Mouse (Mus musculus) forebrain, embryonic 14.5 days (tissue): ENCODE results near the gene Tas2r143. TPM values are rescaled to one million over a fixed set of nuclear protein-coding genes. Genes with fewer than 3 reads are reported as not detected.
A peak's percentile ranks its signal among the peaks of the same experiment; 100 is the strongest.

ENCODE experiments used
- ATAC-seq: fragments of 200-750 bp; cut with Nextera tagmentation; 2 replicates; pipeline ENCODE4 v1.8.0; 2017; ENCODE audit warnings: mild to moderate bottlenecking, moderate library complexity
- DNase-seq: peaks from one replicate; pipeline ENCODE4 v3.0.0-alpha.2; 2015; ENCODE audit warnings: low spot score
- H3K27ac ChIP-seq: fragments of 300-500 bp; sonication (generic); 2 replicates; pipeline ENCODE4 v1.5.1; 2014; ENCODE audit warnings: low read depth, mild to moderate bottlenecking, control low read depth, low read length, moderate library complexity
- H3K27me3 ChIP-seq: fragments of 300-500 bp; sonication (generic); replicated peaks from 2 replicates; pipeline ENCODE4 v1.6.1; 2014; ENCODE audit warnings: low read length, control low read depth, mixed read lengths; ENCODE audit not compliant: control insufficient read depth, insufficient read depth
- H3K36me3 ChIP-seq: fragments of 300-500 bp; sonication (generic); 2 replicates; pipeline ENCODE4 v1.6.1; 2014; ENCODE audit warnings: low read length, control low read depth; ENCODE audit not compliant: control insufficient read depth, insufficient read depth
- H3K4me1 ChIP-seq: fragments of 300-500 bp; sonication (generic); 2 replicates; pipeline ENCODE4 v1.6.1; 2014; ENCODE audit warnings: antibody characterized with exemption, low read length, control low read depth; ENCODE audit not compliant: control insufficient read depth, insufficient read depth
- H3K4me2 ChIP-seq: fragments of 300-500 bp; sonication (generic); 2 replicates; pipeline ENCODE4 v1.6.1; 2014; ENCODE audit warnings: mild to moderate bottlenecking, control low read depth, low read length
- H3K4me3 ChIP-seq: fragments of 300-500 bp; sonication (generic); 2 replicates; pipeline ENCODE4 v1.5.1; 2014; ENCODE audit warnings: low read depth, low read length, control low read depth
- H3K9ac ChIP-seq: fragments of 300-500 bp; sonication (generic); 2 replicates; pipeline ENCODE4 v1.6.1; 2014; ENCODE audit warnings: mild to moderate bottlenecking, low read length, control low read depth, moderate library complexity
- H3K9me3 ChIP-seq: fragments of 300-500 bp; sonication (generic); replicated peaks from 2 replicates; pipeline ENCODE4 v1.6.1; 2016; ENCODE audit warnings: low read length, control low read depth, mixed read lengths; ENCODE audit not compliant: control insufficient read depth
- whole genome bisulfite sequencing: fragments of 180-500 bp; shearing (Covaris S2); extraction: QIAGEN DNeasy Blood & Tissue Kit; methylation state at CpG from one replicate; pipeline ENCODE4 v1.1.7; 2014; 5-methylcytosine and 5-hydroxymethylcytosine counted together
- polyA plus RNA-seq: library from polyadenylated mRNA; unstranded; fragments of >200 nt; fragmentation: Nextera tagmentation; extraction: Ambion mirVana; gene quantifications from 2 replicates; pipeline ENCODE4 v1.2.1, GENCODE M21; 2014

Tas2r143 gene
- polyA plus RNA-seq, 1 experiment from 2014 or later, result not detected

- H3K27me3 ChIP-seq, result peaks cover 4% of the 10 kb centered on the region; the same call in 1 of the 2 replicates
- H3K4me2 ChIP-seq, result peak within 1 kb of the TSS; percentile 80
- peak within 1 kb of the TSS; percentile 36 for H3K4me3 ChIP-seq
- peak within 1 kb of the TSS; percentile 52 for H3K9ac ChIP-seq
- H3K4me1 ChIP-seq, result 0 out of 2 replicates have a peak, but pooled peaks cover 5% of the 10 kb centered on the region
- peak; percentile 78 for DNase-seq
- ATAC-seq, result peak; percentile 66
- under 1% methylated on average over 36 of the region's 36 CpGs for WGBS
- no peaks in the 10 kb centered on the region for H3K9me3 ChIP-seq
- no peaks in the 10 kb centered on the region for H3K36me3 ChIP-seq
- H3K27ac ChIP-seq, result no peak within 1 kb of the TSS
Observed at GRCm38 (mm10) chr6:42372816-42373547, 27.1 kb upstream of the Tas2r143 start, which contains the start of gene Epha1. TSS of gene Epha1 (minus strand) at chr6:42373268.

DNA sequence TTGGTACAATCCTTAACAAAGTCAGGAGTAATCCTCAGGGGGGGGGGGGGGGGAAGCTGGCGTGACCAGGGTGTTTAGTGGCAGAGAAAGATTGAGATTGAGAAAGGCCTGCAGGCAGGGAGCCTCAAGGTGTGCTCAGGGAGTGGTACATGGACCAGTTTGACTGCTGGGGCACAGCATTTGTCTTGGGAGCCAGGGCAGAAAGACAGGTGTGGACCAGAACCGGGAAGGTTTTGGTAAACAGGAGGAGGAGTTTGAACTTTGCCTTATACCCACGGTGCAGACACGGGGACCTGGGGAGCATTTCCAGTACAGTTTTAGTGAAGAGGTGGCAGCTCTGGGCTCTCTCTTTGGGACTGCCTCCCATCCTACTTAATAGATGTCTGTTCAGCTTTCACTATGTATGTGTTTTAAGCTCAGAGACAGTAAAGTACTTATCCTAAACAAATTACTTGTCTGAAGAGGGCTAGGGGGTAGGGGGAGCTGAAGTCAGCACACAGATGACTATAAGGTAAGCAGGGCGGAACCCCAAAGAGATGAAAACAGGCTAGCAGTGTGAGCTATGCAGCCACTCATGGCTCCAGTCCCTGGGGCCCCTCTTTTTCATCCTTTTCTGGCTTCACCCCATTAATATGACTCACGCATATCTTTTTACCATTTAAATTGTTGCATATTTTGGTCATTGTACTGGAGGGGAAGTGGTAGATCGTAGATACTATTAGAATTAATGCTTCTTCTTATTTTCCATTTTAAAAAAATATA is 26.2 kb upstream of the Tas2r143 start:
- peaks cover 4% of the 10 kb centered on the region; the same call in 1 of the 2 replicates for H3K27me3 ChIP-seq
- DNase-seq (no peak), ATAC-seq (no peak)
- H3K9ac ChIP-seq, result peak overlapping the region; percentile 17; the same call in 1 of the 2 replicates
- no peaks in the 10 kb centered on the region for H3K36me3 ChIP-seq
- peak overlapping the region; percentile 80 for H3K4me2 ChIP-seq
- 0 out of 2 replicates have a peak, but pooled peaks cover 5% of the 10 kb centered on the region for H3K4me1 ChIP-seq
- H3K27ac ChIP-seq, result no peak overlapping the region
- H3K4me3 ChIP-seq, result peak overlapping the region; percentile 36
- 43% methylated on average over 7 of the region's 7 CpGs for WGBS
- no peaks in the 10 kb centered on the region for H3K9me3 ChIP-seq

- peaks cover 4% of the 10 kb centered on the region; the same call in 1 of the 2 replicates for H3K27me3 ChIP-seq
- H3K4me1 ChIP-seq, result 0 out of 2 replicates have a peak, but pooled peaks cover 5% of the 10 kb centered on the region
- no peaks in the 10 kb centered on the region for H3K9me3 ChIP-seq
- no peak for DNase-seq
- no peak overlapping the region for H3K9ac ChIP-seq
- H3K4me2 ChIP-seq, result no peak overlapping the region
- ATAC-seq, result no peak
- H3K4me3 ChIP-seq, result no peak overlapping the region
- H3K27ac ChIP-seq, result no peak overlapping the region
- WGBS, result 80% methylated on average over 4 of the region's 4 CpGs
- H3K36me3 ChIP-seq, result no peaks in the 10 kb centered on the region
Observed at GRCm38 (mm10) chr6:42374701-42375100, 25.3 kb upstream of the Tas2r143 start.

DNA sequence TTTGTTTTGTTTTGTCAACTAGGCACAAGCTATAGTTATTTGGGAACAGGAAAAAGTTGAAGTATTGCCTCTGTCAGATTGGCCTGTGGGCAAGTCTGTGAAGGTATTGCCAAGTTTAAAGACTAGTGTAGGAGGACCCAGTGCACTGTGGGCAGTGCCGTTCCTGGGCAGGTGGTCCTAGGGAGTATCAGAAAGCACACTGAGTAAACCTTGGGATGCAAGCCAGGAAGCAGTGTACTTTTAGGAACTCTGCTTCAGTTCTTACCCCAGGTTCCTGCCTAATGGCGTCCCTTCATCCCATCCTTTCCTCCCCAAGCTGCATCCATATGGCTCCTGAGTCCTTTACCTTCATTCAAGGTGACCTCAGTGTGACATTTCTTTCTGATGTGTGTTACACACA is 24.9 kb upstream of the Tas2r143 start:
- Histone ChIP-seq H3K4me1 (0 out of 2 replicates have a peak, but pooled peaks cover under 1% of the 10 kb centered on the region), H3K27ac (no peak overlapping the region), H3K4me3 (no peak overlapping the region), H3K9ac (no peak overlapping the region), H3K9me3 (no peaks in the 10 kb centered on the region), H3K4me2 (no peak overlapping the region), H3K36me3 (no peaks in the 10 kb centered on the region), H3K27me3 (peaks cover 4% of the 10 kb centered on the region; the same call in 1 of the 2 replicates)
- ATAC-seq (no peak), DNase-seq (no peak)
- WGBS, result 80% methylated on average over 2 of the region's 2 CpGs

- WGBS, result 57% methylated on average over 4 of the region's 4 CpGs
Observed at GRCm38 (mm10) chr6:42376016-42376415, 24.0 kb upstream of the Tas2r143 start.

GRCm38 (mm10) chr6:42376504-42377019 is 23.5 kb upstream of the Tas2r143 start:
- H3K4me3 ChIP-seq, result no peak overlapping the region
- DNase-seq (no peak), ATAC-seq (no peak)
- H3K4me1 ChIP-seq, result no peaks in the 10 kb centered on the region
- WGBS, result 85% methylated on average over 6 of the region's 6 CpGs
- no peak overlapping the region for H3K9ac ChIP-seq
- no peak overlapping the region for H3K27ac ChIP-seq
- H3K27me3 ChIP-seq, result peaks cover 4% of the 10 kb centered on the region; the same call in 1 of the 2 replicates
- no peak overlapping the region for H3K4me2 ChIP-seq
- H3K9me3 ChIP-seq, result no peaks in the 10 kb centered on the region
- H3K36me3 ChIP-seq, result no peaks in the 10 kb centered on the region

More at GRCm38 (mm10) chr6:42376016-42376415, 24.0 kb upstream of the Tas2r143 start:
- DNase-seq (no peak), ATAC-seq (no peak)
- no peak overlapping the region for H3K9ac ChIP-seq
- H3K4me3 ChIP-seq, result no peak overlapping the region
- peaks cover 4% of the 10 kb centered on the region; the same call in 1 of the 2 replicates for H3K27me3 ChIP-seq
- H3K9me3 ChIP-seq, result no peaks in the 10 kb centered on the region
- H3K4me1 ChIP-seq, result no peaks in the 10 kb centered on the region
- H3K36me3 ChIP-seq, result no peaks in the 10 kb centered on the region
- no peak overlapping the region for H3K27ac ChIP-seq
- H3K4me2 ChIP-seq, result no peak overlapping the region

DNA sequence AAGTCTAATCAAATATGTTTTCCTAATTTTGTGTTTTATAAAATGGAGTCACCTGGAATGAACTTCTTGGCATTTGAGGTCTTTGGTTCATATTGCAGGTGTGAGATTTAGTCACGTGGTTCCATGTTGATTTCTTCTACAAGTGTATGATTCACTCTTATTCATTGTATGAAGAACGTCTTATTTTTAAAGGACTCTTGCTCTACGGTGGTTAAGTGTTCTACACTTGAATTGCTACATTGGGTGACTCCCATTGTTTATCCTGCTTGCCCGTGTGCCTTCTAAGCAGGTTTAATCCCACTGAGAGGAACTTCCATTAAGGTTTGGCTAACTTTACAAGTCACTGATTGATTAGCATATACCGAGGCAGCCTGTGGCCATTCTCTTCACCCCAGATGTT is 22.8 kb upstream of the Tas2r143 start:
- DNase-seq (no peak), ATAC-seq (no peak)
- Histone ChIP-seq H3K4me2 (no peak overlapping the region), H3K4me3 (no peak overlapping the region), H3K9ac (no peak overlapping the region), H3K36me3 (no peaks in the 10 kb centered on the region), H3K27me3 (peaks cover 4% of the 10 kb centered on the region; the same call in 1 of the 2 replicates), H3K27ac (no peak overlapping the region), H3K9me3 (no peaks in the 10 kb centered on the region), H3K4me1 (no peaks in the 10 kb centered on the region)
- WGBS, result 60% methylated on average over 5 of the region's 5 CpGs

DNA sequence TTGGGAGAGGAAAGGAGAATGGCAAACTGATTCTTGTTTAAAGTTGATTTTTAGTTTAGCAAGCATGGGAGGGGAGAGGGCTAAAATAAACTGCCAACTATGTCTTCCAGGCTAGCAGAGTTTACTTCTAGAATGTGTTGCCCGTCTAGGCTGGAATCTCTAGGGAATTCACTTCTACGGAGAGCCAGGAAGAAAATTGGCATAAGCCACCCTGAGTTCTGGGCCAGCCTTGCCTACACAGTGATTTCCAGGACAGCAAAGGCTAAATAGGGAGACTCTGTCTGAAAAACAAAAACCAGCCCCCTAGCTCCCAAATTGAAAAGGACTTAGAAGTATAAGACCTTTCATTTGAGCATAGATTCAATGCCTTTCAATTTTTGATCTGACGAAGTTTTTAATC is 20.5 kb upstream of the Tas2r143 start:
- Histone ChIP-seq H3K36me3 (no peaks in the 10 kb centered on the region), H3K4me1 (no peaks in the 10 kb centered on the region), H3K27me3 (no peaks in the 10 kb centered on the region), H3K9me3 (no peaks in the 10 kb centered on the region), H3K9ac (no peak overlapping the region), H3K4me3 (no peak overlapping the region), H3K27ac (no peak overlapping the region), H3K4me2 (no peak overlapping the region)
- ATAC-seq (no peak), DNase-seq (no peak)
- 47% methylated on average over 3 of the region's 3 CpGs for WGBS
